Mouse (Mus musculus): ENCODE measurements around the gene Ptprj. TPM values are rescaled to one million over a fixed set of nuclear protein-coding genes. Genes with fewer than 3 reads are reported as not detected.

Ptprj gene
- polyA plus RNA-seq, 1 experiment from 2014 or later = 4.6 TPM

DNA sequence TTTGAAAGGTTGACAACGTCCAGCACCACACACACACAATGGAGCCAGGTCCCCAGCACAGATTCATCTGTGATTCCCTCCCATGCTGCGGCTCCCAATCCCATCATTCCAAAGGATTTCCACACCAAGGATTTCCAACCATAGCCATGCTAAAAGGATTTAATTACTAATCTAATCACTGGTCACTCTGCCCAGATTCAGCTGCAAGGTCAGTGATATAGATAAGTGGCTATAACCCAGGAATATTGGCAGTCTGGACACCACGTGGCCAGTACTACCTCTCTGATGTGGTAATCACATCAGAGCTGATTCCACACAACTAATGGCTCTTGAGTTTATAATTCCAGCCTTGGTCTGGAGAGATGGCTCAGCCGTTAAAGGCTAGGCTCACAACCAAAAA lies 41.2 kb downstream of the Ptprj start:
- Histone ChIP-seq H3K9ac (replicated peaks; ENCODE audit: low read depth, low read length) (no peak overlapping the region), H3K36me3 (ENCODE audit: control insufficient read depth, insufficient read depth) (no peaks in the 10 kb centered on the region), H3K4me2 (ENCODE audit: low read length) (no peak overlapping the region), H3K4me1 (replicated peaks; ENCODE audit: control insufficient read depth, insufficient read depth, low read length) (peaks cover 11% of the 10 kb centered on the region), H3K27ac (ENCODE audit: low read length) (no peak overlapping the region), H3K27me3 (replicated peaks; ENCODE audit: control insufficient read depth, insufficient read depth, low read length) (no peaks in the 10 kb centered on the region), H3K4me3 (replicated peaks; ENCODE audit: low read length) (no peak overlapping the region), H3K9me3 (ENCODE audit: control insufficient read depth, low read length) (no peaks in the 10 kb centered on the region)
- ATAC-seq = no peak
- 74% methylated on average over 4 of the region's 4 CpGs for WGBS

DNA sequence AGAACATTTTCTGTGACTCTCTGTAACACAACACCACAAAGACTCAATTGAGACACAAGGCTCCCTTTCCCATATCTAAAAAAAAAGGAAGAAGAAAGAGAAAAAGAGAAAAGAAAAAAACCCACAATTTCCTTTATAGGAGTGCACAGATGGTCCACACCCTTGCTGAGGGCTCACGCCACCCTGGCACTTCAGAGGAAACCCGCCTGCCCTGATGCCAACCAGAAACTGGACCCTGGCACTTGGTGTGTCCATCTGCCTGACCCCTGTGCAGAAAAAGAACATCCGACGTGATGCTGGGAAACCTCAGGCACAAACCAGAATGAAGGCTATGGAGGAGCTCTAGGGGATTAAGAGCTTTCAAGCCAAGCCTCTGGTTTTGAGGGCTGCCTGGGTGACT lies 43.2 kb downstream of the Ptprj start:
- Histone ChIP-seq H3K27me3 (replicated peaks; ENCODE audit: control insufficient read depth, insufficient read depth, low read length) (no peaks in the 10 kb centered on the region), H3K9ac (replicated peaks; ENCODE audit: low read depth, low read length) (no peak overlapping the region), H3K9me3 (ENCODE audit: control insufficient read depth, low read length) (no peaks in the 10 kb centered on the region), H3K4me2 (ENCODE audit: low read length) (no peak overlapping the region), H3K36me3 (ENCODE audit: control insufficient read depth, insufficient read depth) (no peaks in the 10 kb centered on the region), H3K4me1 (replicated peaks; ENCODE audit: control insufficient read depth, insufficient read depth, low read length) (peaks cover 11% of the 10 kb centered on the region), H3K4me3 (replicated peaks; ENCODE audit: low read length) (no peak overlapping the region), H3K27ac (ENCODE audit: low read length) (peak overlapping the region; percentile 7; the same call in 1 of the 2 replicates)
- ATAC-seq = 0 out of 2 replicates have a peak, but pooled peaks have one; percentile 13
- 45% methylated on average over 4 of the region's 4 CpGs for WGBS

DNA sequence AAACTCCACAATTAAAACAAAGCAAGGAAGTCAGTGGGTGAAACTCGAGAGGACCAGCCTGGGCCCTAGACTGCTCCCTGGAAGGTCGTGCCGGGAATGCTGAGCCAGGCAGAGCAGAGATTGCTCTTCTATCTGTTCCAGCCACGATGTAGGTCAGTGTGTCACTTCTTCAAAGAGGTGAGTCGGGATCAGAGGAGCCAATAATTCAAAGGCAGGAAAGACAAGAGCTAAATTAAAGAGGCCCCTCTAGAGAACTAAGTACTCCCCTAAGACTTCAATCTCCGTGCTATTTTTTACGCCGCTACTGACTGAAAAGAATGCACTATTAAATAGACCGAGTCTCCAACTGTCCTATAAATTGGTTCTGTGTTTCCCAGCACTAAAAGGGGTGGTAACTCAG lies 43.9 kb downstream of the Ptprj start:
- no peaks in the 10 kb centered on the region for H3K9me3 ChIP-seq (ENCODE audit: control insufficient read depth, low read length)
- 27% methylated on average over 9 of the region's 9 CpGs for WGBS
- H3K4me1 ChIP-seq (replicated peaks; ENCODE audit: control insufficient read depth, insufficient read depth, low read length) = peaks cover 11% of the 10 kb centered on the region
- no peak overlapping the region for H3K27ac ChIP-seq (ENCODE audit: low read length)
- no peak overlapping the region for H3K9ac ChIP-seq (replicated peaks; ENCODE audit: low read depth, low read length)
- no peak overlapping the region for H3K4me2 ChIP-seq (ENCODE audit: low read length)
- no peaks in the 10 kb centered on the region for H3K27me3 ChIP-seq (replicated peaks; ENCODE audit: control insufficient read depth, insufficient read depth, low read length)
- H3K4me3 ChIP-seq (replicated peaks; ENCODE audit: low read length) = no peak overlapping the region
- no peaks in the 10 kb centered on the region for H3K36me3 ChIP-seq (ENCODE audit: control insufficient read depth, insufficient read depth)
- no peak for ATAC-seq

DNA sequence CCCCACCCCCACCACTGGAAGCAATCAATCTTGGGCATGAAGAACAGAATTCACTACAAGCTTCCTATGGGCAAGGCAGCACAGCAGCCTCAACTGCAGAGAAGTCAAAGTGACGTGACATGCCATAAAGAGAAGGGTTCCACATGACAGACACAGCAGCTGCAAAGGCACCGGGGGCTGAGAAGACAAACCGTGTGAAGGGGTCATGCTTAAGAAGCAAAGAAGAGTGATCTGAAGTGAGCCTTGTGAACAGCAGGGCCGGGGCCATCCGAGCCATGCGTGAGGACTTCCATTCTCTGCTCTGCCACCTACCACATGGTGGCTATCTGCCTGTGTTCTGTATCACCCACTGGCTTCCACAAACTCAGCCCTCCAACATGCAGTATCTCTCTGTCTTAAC lies 45.7 kb downstream of the Ptprj start:
- H3K9ac ChIP-seq (replicated peaks; ENCODE audit: low read depth, low read length) = no peak overlapping the region
- no peaks in the 10 kb centered on the region for H3K27me3 ChIP-seq (replicated peaks; ENCODE audit: control insufficient read depth, insufficient read depth, low read length)
- 94% methylated on average over 6 of the region's 6 CpGs for WGBS
- H3K36me3 ChIP-seq (ENCODE audit: control insufficient read depth, insufficient read depth) = no peaks in the 10 kb centered on the region
- peaks cover 11% of the 10 kb centered on the region for H3K4me1 ChIP-seq (replicated peaks; ENCODE audit: control insufficient read depth, insufficient read depth, low read length)
- no peak for ATAC-seq
- H3K27ac ChIP-seq (ENCODE audit: low read length) = no peak overlapping the region
- H3K9me3 ChIP-seq (ENCODE audit: control insufficient read depth, low read length) = no peaks in the 10 kb centered on the region
- H3K4me3 ChIP-seq (replicated peaks; ENCODE audit: low read length) = no peak overlapping the region
- H3K4me2 ChIP-seq (ENCODE audit: low read length) = no peak overlapping the region

DNA sequence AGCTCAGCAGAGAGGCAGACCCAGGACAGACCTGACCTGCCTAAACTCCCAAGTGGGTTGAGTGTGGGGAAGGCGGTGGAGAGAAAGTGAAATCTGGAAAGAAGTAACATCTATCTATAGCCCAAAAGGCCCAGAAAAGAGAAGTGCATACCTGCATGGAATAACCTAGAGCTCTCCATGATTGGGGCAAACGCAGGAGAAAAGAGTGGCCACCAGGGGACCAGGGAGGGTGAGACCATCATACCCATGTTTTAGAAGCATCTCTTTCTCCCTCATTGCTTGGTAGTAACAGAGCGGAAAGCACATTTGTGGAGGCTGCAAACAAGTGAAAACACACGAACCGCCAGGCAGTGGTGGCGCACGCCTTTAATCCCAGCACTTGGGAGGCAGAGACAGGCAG lies 46.5 kb downstream of the Ptprj start:
- Histone ChIP-seq H3K27ac (ENCODE audit: low read length) (no peak overlapping the region), H3K9ac (replicated peaks; ENCODE audit: low read depth, low read length) (no peak overlapping the region), H3K4me2 (ENCODE audit: low read length) (no peak overlapping the region), H3K9me3 (ENCODE audit: control insufficient read depth, low read length) (no peaks in the 10 kb centered on the region), H3K4me1 (replicated peaks; ENCODE audit: control insufficient read depth, insufficient read depth, low read length) (peaks cover 11% of the 10 kb centered on the region), H3K4me3 (replicated peaks; ENCODE audit: low read length) (no peak overlapping the region), H3K36me3 (ENCODE audit: control insufficient read depth, insufficient read depth) (no peaks in the 10 kb centered on the region), H3K27me3 (replicated peaks; ENCODE audit: control insufficient read depth, insufficient read depth, low read length) (no peaks in the 10 kb centered on the region)
- no peak for ATAC-seq
- WGBS = 92% methylated on average over 7 of the region's 7 CpGs

DNA sequence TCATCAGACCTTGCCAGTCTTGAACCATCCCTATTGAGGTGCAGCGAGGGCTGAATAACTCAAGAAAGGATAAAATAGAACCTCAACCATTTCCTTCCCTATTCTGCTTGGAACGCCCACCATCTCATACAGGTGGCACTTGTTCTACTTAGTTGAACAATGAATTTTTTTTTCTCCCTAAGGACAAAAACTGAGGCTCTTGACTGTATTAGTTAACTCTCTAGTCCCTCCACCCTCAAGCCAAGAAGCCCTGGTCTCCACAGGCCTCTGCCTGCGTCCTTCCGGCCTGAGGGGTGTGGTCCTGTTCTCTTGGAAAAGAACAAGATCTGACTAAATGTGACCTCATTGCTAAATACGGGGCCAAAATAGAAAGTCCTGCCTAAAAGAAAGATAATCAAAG lies 48.4 kb downstream of the Ptprj start:
- WGBS = 92% methylated on average over 5 of the region's 5 CpGs
- ATAC-seq = no peak

DNA sequence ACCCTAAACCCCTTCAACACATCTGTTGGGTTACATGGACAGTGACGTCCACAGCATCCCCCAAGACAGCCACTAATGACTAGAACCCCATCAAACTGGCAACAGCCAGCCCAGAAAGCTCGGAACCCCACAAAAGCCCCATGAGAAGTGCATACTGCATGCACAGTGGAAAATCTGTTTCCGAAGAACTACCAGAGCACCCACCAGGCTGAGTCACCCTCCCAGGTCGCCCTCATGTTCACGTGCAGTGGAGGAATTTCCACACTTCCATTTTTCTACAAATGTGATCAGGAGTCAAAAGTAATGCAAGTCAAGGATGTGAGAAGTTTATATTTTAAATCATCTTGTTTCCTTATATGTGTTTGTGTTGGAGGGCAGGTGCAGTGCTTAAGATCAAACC lies 52.3 kb downstream of the Ptprj start:
- Histone ChIP-seq H3K27me3 (replicated peaks; ENCODE audit: control insufficient read depth, insufficient read depth, low read length) (no peaks in the 10 kb centered on the region), H3K9me3 (ENCODE audit: control insufficient read depth, low read length) (no peaks in the 10 kb centered on the region), H3K4me2 (ENCODE audit: low read length) (no peak overlapping the region), H3K4me1 (replicated peaks; ENCODE audit: control insufficient read depth, insufficient read depth, low read length) (peaks cover 15% of the 10 kb centered on the region), H3K4me3 (replicated peaks; ENCODE audit: low read length) (no peak overlapping the region), H3K36me3 (ENCODE audit: control insufficient read depth, insufficient read depth) (no peaks in the 10 kb centered on the region), H3K27ac (ENCODE audit: low read length) (no peak overlapping the region), H3K9ac (replicated peaks; ENCODE audit: low read depth, low read length) (no peak overlapping the region)
- no peak for ATAC-seq
- WGBS = 91% methylated on average over 5 of the region's 5 CpGs

More for the DNA sequence above, 48.4 kb downstream of the Ptprj start:
- H3K27ac ChIP-seq (ENCODE audit: low read length) = no peak overlapping the region
- no peaks in the 10 kb centered on the region for H3K36me3 ChIP-seq (ENCODE audit: control insufficient read depth, insufficient read depth)
- no peak overlapping the region for H3K4me2 ChIP-seq (ENCODE audit: low read length)
- H3K9ac ChIP-seq (replicated peaks; ENCODE audit: low read depth, low read length) = no peak overlapping the region
- H3K9me3 ChIP-seq (ENCODE audit: control insufficient read depth, low read length) = no peaks in the 10 kb centered on the region
- H3K4me1 ChIP-seq (replicated peaks; ENCODE audit: control insufficient read depth, insufficient read depth, low read length) = peaks cover 10% of the 10 kb centered on the region
- H3K4me3 ChIP-seq (replicated peaks; ENCODE audit: low read length) = no peak overlapping the region
- no peaks in the 10 kb centered on the region for H3K27me3 ChIP-seq (replicated peaks; ENCODE audit: control insufficient read depth, insufficient read depth, low read length)

DNA sequence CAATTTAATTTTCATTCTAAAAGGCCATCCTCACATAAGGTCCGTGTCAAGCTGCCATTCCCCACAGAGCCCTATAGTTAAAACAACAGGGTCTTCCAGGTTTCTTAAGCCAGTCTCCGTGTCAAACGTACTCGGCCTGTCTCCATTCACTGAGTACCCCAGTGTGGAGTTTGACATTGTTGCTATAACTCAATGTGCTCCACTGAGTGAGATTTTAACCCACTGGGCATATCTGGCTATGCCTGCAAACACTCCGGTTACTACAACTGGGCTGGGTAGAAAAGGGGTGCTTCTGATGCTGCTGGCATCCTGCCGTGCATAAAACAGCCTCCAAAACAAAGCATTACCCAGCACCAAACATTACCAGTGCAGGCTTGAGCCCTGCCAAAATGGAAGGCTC lies 53.5 kb downstream of the Ptprj start:
- Histone ChIP-seq H3K36me3 (ENCODE audit: control insufficient read depth, insufficient read depth) (no peaks in the 10 kb centered on the region), H3K27ac (ENCODE audit: low read length) (peak overlapping the region; percentile 41; the same call in 1 of the 2 replicates), H3K4me2 (ENCODE audit: low read length) (peak overlapping the region; percentile 12), H3K9ac (replicated peaks; ENCODE audit: low read depth, low read length) (peak overlapping the region; percentile 18; the same call in 1 of the 2 replicates), H3K9me3 (ENCODE audit: control insufficient read depth, low read length) (no peaks in the 10 kb centered on the region), H3K27me3 (replicated peaks; ENCODE audit: control insufficient read depth, insufficient read depth, low read length) (no peaks in the 10 kb centered on the region), H3K4me3 (replicated peaks; ENCODE audit: low read length) (no peak overlapping the region), H3K4me1 (replicated peaks; ENCODE audit: control insufficient read depth, insufficient read depth, low read length) (peaks cover 15% of the 10 kb centered on the region)
- ATAC-seq = peak; percentile 47
- 13% methylated on average over 6 of the region's 6 CpGs for WGBS

DNA sequence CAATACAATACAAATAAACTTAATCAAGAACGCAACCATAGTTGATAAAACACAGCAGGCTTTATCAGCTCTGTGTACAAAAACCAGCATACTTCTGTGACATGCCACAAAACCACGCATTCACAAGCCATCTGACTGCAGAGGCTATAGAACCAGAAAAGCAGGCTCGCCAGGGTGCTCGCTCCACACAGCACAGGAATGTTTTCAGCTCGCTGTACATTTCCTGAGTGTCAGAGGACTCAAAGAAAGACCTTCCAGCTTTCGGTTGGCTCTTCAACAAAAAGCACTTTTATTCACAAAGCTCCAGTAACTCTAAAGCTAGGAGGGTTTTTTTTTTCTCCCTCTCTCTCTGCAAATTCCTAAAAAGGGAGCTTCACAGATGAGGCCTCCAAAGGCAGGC lies 53.9 kb downstream of the Ptprj start:
- Histone ChIP-seq H3K27ac (ENCODE audit: low read length) (peak overlapping the region; percentile 41; the same call in 1 of the 2 replicates), H3K4me2 (ENCODE audit: low read length) (peak overlapping the region; percentile 12), H3K9ac (replicated peaks; ENCODE audit: low read depth, low read length) (peak overlapping the region; percentile 18; the same call in 1 of the 2 replicates), H3K27me3 (replicated peaks; ENCODE audit: control insufficient read depth, insufficient read depth, low read length) (no peaks in the 10 kb centered on the region), H3K9me3 (ENCODE audit: control insufficient read depth, low read length) (no peaks in the 10 kb centered on the region), H3K36me3 (ENCODE audit: control insufficient read depth, insufficient read depth) (no peaks in the 10 kb centered on the region), H3K4me3 (replicated peaks; ENCODE audit: low read length) (no peak overlapping the region), H3K4me1 (replicated peaks; ENCODE audit: control insufficient read depth, insufficient read depth, low read length) (peaks cover 15% of the 10 kb centered on the region)
- peak; percentile 30; the same call in 1 of the 2 replicates for ATAC-seq
- WGBS = 18% methylated on average over 6 of the region's 6 CpGs

DNA sequence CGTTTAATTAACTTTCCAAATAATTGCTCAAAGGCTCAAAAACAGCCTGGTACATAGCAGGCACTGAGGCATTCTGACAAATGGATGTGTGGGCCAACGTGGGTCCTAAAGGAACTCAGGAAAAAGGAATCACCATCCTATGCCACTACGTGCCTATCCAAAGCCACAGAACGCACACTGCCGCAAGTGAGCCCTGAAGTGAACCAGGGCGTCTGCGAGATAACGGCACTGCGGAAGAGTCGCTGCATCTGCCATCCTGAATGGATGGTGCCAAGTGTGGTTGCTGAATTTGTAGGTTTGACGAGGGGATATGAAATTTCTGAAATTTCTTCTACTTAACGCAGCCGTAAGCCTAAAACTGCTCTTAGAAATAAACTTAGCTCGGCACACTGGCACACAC lies 54.6 kb downstream of the Ptprj start:
- H3K9ac ChIP-seq (replicated peaks; ENCODE audit: low read depth, low read length) = no peak overlapping the region
- no peak for ATAC-seq
- H3K27me3 ChIP-seq (replicated peaks; ENCODE audit: control insufficient read depth, insufficient read depth, low read length) = no peaks in the 10 kb centered on the region
- 78% methylated on average over 14 of the region's 14 CpGs for WGBS
- no peaks in the 10 kb centered on the region for H3K9me3 ChIP-seq (ENCODE audit: control insufficient read depth, low read length)
- H3K36me3 ChIP-seq (ENCODE audit: control insufficient read depth, insufficient read depth) = no peaks in the 10 kb centered on the region
- no peak overlapping the region for H3K27ac ChIP-seq (ENCODE audit: low read length)
- H3K4me3 ChIP-seq (replicated peaks; ENCODE audit: low read length) = no peak overlapping the region
- peaks cover 15% of the 10 kb centered on the region for H3K4me1 ChIP-seq (replicated peaks; ENCODE audit: control insufficient read depth, insufficient read depth, low read length)
- H3K4me2 ChIP-seq (ENCODE audit: low read length) = no peak overlapping the region

All from forebrain, embryonic 16.5 days (tissue).